Mouse (Mus musculus) hindbrain, embryonic 10.5 days (tissue): ENCODE measurements around the gene Narfl. TPM values are rescaled to one million over a fixed set of nuclear protein-coding genes. Genes with fewer than 3 reads are reported as not detected.

Experiments used
- DNase-seq: peaks from one replicate; pipeline ENCODE4 v3.0.0-alpha.2; 2017; ENCODE audit warnings: low spot score
- H3K27ac ChIP-seq: fragments of 300-500 bp; sonication (generic); 2 replicates; pipeline ENCODE4 v1.5.1; 2016; ENCODE audit warnings: mild to moderate bottlenecking, moderate library complexity
- H3K27me3 ChIP-seq: fragments of 300-500 bp; sonication (generic); 2 replicates; pipeline ENCODE4 v1.6.1; 2016; ENCODE audit warnings: mild to moderate bottlenecking; ENCODE audit not compliant: poor library complexity, insufficient read depth, severe bottlenecking
- H3K36me3 ChIP-seq: fragments of 300-500 bp; sonication (generic); 2 replicates; pipeline ENCODE4 v1.6.1; 2016; ENCODE audit warnings: mild to moderate bottlenecking, moderate library complexity
- H3K4me1 ChIP-seq: fragments of 300-500 bp; sonication (generic); replicated peaks from 2 replicates; pipeline ENCODE4 v1.6.1; 2016; ENCODE audit warnings: mild to moderate bottlenecking
- H3K4me3 ChIP-seq: fragments of 300-500 bp; sonication (generic); 2 replicates; pipeline ENCODE4 v1.5.1; 2016; ENCODE audit warnings: mild to moderate bottlenecking, moderate library complexity
- H3K9me3 ChIP-seq: fragments of 300-500 bp; sonication (generic); 2 replicates; pipeline ENCODE4 v1.6.1; 2016; ENCODE audit warnings: mild to moderate bottlenecking, moderate library complexity
- WGBS: fragments of 180-500 bp; shearing (Covaris S2); methylation state at CpG from one replicate; pipeline ENCODE4 v1.1.7; 2016; 5-methylcytosine and 5-hydroxymethylcytosine counted together
- polyA plus RNA-seq: library from polyadenylated mRNA; unstranded; fragments of >200 nt; fragmentation: Nextera tagmentation; extraction: Ambion mirVana; gene quantifications from 2 replicates; pipeline ENCODE4 v1.2.1, GENCODE M21; 2016

Narfl gene
- polyA plus RNA-seq, 1 experiment from 2014 or later: 25.3 TPM

DNA sequence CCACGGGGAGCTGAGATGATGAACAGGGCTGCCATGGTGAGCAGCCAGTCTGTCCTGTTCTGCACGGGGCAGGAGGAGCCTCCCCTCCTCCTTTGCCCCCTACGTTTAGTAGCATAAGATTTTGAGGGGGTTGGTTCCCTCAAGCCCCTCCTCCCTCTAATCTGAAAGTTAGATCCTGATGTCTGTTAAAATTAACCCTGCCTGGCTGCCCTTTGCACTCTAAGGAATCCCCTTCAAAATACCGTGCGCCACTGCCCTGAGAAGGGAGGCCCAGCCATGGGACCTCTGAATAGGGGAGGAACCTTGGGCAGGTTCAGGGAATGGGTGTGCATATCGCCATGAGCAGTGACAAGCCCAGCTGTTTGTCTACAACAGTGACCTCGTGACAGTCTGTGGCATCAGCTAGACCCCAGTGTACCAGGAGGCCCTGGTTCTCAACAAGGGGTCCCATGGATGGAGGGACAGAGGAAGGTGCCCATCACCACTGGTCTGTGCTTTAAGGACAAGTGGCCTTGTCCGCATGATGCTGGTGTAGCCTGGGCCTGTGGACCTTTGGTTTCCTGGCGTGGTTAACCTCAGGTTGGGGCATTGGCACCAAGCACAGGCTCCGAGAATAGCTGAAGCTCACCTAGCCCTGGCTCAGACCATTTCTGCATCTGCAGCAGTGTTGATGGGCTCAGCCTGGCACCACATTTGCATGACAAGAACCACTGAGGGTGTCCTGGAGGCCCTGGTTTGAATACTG is 1.9 kb downstream of the Narfl start:
- Histone ChIP-seq H3K27me3 (no peaks in the 10 kb centered on the region), H3K4me1 (peaks cover 25% of the 10 kb centered on the region), H3K27ac (no peak overlapping the region), H3K9me3 (no peaks in the 10 kb centered on the region), H3K4me3 (peak overlapping the region; percentile 68; the same call in 1 of the 2 replicates), H3K36me3 (peaks cover 20% of the 10 kb centered on the region)
- no peak for DNase-seq
- WGBS: 84% methylated on average over 10 of the region's 10 CpGs

DNA sequence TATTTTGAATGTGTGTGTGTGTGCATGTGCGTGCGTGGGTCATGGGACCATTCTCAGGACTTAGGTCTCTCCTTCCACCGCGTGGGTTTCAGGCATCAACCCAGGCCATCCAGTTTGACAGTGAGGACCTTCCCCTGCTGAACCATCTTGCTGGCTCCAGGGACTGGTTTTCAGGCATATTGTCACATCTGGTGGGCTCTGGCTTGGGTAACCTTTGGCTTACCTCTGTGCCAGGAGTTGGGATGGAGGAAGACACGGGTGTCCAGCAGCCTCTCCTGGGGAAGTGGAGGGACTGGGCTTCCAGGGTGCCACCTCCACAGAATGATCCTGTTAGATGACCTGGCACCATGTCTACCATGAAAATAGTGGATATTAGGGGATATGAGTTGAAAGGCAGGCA is 4.4 kb downstream of the Narfl start:
- no peak overlapping the region for H3K4me3 ChIP-seq
- H3K9me3 ChIP-seq: no peaks in the 10 kb centered on the region
- 91% methylated on average over 5 of the region's 5 CpGs for WGBS
- peaks cover 45% of the 10 kb centered on the region for H3K36me3 ChIP-seq
- peaks cover 32% of the 10 kb centered on the region for H3K4me1 ChIP-seq
- no peaks in the 10 kb centered on the region for H3K27me3 ChIP-seq
- no peak overlapping the region for H3K27ac ChIP-seq
- no peak for DNase-seq

DNA sequence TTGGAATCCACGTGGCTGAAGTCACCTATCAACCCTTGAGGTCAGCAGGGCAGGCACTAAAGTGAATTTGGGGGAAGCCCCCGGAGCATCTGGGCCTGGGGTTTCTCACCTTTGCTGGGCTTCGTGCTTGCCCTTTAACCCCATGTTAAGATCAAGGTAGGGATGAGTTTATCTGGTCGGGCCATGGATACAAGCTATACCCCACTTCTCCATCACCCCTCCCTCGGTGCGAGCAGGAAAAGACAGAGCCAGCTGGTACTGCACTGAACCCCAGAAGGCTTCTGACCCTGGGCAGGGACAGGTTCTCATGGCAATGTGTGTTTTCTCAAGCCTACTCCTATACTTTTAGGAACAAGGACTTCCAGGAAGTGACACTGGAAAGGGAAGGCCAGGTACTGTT is 7.8 kb downstream of the Narfl start:
- 88% methylated on average over 6 of the region's 6 CpGs for WGBS
- Histone ChIP-seq H3K9me3 (no peaks in the 10 kb centered on the region), H3K4me1 (peaks cover 37% of the 10 kb centered on the region), H3K4me3 (no peak overlapping the region), H3K36me3 (peaks cover 60% of the 10 kb centered on the region), H3K27me3 (no peaks in the 10 kb centered on the region), H3K27ac (no peak overlapping the region)
- no peak for DNase-seq

DNA sequence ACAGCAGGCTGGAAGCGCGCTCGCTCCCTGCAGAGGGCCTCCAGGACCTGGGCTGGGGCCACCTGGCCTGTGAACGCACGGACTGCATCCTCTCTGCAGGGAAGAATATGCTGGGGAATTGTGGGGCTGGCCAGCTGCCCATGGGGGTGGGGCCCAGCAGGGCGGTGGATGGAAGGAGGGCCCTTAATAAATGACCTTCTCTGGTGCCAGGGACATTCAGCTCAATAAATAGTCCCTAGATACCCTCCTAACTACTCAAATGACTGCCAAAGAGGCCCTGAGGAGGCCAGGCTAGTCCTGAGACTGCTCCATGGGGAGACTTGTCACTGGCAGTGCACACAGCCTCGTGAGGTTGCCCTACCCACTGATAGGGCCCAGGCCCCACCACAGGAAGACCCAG is 9.5 kb downstream of the Narfl start:
- peaks cover 66% of the 10 kb centered on the region for H3K36me3 ChIP-seq
- H3K27me3 ChIP-seq: no peaks in the 10 kb centered on the region
- DNase-seq: no peak
- H3K9me3 ChIP-seq: no peaks in the 10 kb centered on the region
- peaks cover 39% of the 10 kb centered on the region for H3K4me1 ChIP-seq
- peak overlapping the region; percentile 5; the same call in 1 of the 2 replicates for H3K4me3 ChIP-seq
- H3K27ac ChIP-seq: no peak overlapping the region
- 87% methylated on average over 7 of the region's 7 CpGs for WGBS

DNA sequence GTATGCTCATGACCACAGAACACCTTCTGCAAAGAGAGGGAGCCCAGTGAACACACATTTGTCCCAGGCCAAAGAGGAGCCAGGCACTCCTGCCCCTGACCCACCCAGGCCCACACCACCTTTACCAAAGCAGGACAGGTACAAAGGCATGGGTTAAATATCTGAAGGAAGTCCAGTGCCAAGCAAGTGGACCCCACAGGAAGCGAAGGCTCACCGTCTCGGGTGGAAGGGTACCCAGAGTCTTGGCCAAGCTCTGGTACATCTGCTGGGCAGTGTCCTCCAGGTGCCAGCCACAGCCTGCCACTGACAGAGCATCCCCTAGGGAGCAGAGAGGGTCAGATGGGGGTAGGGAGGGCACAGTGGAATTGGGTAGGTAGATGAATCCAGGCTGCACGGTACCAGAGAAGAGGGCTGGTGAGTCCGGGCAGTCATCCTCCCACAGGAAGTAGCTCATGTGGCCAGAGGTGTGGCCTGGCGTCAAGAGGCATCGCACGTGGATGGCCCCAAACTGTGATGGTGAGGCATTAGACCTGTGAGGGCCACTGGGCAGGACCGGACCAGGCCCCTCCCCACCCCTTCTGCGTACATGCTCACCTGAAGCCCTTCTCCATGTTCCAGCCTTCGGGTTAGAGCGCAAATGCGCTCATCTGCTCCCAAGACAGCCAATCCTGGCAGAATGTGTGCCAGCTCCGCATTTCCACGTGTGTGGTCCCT is 10.4 kb downstream of the Narfl start:
- Histone ChIP-seq H3K27ac (peak overlapping the region; percentile 97), H3K36me3 (peaks cover 75% of the 10 kb centered on the region), H3K9me3 (no peaks in the 10 kb centered on the region), H3K27me3 (no peaks in the 10 kb centered on the region), H3K4me1 (peaks cover 39% of the 10 kb centered on the region), H3K4me3 (peak overlapping the region; percentile 75)
- 87% methylated on average over 15 of the region's 15 CpGs for WGBS
- DNase-seq: no peak

DNA sequence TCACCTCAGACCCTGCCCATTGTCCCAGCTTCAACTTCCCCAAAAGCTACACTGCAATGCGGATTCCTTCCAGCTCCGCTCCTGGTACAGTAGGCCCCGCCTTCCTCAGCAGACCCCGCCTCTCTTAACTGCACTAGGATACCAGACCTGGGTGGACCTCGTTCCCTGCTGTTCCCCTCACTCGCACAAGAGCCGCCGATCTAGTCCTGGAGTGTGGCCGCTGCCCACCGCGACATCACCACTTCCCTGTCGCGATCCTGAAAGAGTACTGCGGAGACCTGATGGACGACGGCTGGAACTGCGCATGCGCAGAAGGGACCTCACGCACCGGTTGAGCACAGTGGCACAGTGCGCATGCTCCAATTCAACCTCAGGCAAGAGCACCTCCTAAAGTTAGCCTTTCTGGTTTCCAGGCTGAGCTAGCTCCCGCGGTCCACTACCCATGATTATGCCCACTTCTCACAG is 11.7 kb downstream of the Narfl start, which contains the start of gene Haghl:
TSS of gene Haghl (minus strand) at position 393 of the 465 bp plus-strand sequence.
- H3K27ac ChIP-seq: peak within 1 kb of the TSS; percentile 97
- peak within 1 kb of the TSS; percentile 75 for H3K4me3 ChIP-seq
- peak; percentile 98 for DNase-seq
- peaks cover 40% of the 10 kb centered on the region for H3K4me1 ChIP-seq
- H3K27me3 ChIP-seq: no peaks in the 10 kb centered on the region
- no peaks in the 10 kb centered on the region for H3K9me3 ChIP-seq
- WGBS: under 1% methylated on average over 23 of the region's 23 CpGs
- peaks cover 77% of the 10 kb centered on the region for H3K36me3 ChIP-seq

DNA sequence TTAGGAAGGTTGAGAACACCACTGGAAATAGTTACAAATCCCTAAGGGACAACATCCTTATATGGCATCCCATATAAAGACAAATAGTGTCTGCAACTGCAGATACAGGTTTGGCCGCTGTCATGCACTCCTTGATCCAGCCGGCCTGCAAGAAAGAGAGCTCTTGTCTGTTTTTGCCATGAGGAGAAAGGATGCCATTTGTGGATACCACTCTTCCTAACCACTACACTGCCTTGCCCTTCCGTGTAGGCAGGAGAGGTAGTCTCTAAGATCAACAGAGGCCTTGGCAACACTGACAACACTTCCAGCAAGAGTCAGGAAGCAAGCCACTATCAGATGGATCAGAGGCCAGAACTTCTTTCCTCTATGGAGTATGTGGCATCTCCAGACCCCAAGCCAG is 12.7 kb downstream of the Narfl start, which contains the start of gene Ccdc78:
TSS of gene Ccdc78 (plus strand) at position 301 of the 400 bp plus-strand sequence.
- Histone ChIP-seq H3K4me1 (peaks cover 49% of the 10 kb centered on the region), H3K4me3 (peak within 1 kb of the TSS; percentile 75), H3K27ac (peak within 1 kb of the TSS; percentile 97), H3K27me3 (no peaks in the 10 kb centered on the region), H3K9me3 (no peaks in the 10 kb centered on the region), H3K36me3 (peaks cover 72% of the 10 kb centered on the region)
- 87% methylated on average over 3 of the region's 3 CpGs for WGBS
- no peak for DNase-seq

DNA sequence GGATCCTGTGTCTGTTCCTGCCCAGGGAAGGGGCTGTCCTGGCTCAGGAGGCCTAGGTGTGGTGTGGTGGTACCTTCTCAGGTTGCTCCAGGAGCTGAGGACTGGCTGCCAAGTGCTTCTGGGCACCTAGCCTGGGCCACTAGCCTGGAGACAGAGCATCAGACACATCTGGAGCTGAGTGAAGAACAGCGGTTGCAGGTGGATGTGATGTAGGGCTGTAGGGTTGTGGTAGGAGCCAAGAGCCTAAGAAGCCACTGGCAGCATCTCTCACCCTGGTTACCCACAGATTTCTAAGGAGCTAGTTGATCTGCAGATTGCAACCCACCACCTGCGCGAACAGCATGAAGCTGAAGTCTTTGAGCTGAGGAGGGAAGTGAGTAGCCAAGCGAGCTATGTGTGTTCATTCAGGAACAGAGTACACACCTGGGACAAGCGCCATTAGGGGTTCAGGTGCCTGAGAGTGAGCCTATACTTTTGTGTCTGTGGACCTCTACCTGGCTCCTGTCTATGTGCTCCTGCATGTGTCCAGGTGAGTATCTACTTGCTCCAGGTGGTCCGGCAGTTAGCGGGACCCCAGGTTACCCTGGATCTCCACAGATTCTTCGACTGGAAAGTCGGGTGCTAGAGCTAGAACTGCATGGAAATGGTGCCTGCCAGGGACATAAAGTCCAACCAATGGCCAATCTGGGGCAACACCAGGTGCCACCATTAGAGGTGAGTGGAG is 13.4 kb downstream of the Narfl start:
- 0 out of 2 replicates have a peak overlapping the region, but pooled peaks have one; percentile 1 for H3K4me3 ChIP-seq
- 91% methylated on average over 9 of the region's 9 CpGs for WGBS
- H3K36me3 ChIP-seq: peaks cover 65% of the 10 kb centered on the region
- peaks cover 53% of the 10 kb centered on the region for H3K4me1 ChIP-seq
- no peak for DNase-seq
- no peaks in the 10 kb centered on the region for H3K9me3 ChIP-seq
- H3K27ac ChIP-seq: no peak overlapping the region
- H3K27me3 ChIP-seq: no peaks in the 10 kb centered on the region

DNA sequence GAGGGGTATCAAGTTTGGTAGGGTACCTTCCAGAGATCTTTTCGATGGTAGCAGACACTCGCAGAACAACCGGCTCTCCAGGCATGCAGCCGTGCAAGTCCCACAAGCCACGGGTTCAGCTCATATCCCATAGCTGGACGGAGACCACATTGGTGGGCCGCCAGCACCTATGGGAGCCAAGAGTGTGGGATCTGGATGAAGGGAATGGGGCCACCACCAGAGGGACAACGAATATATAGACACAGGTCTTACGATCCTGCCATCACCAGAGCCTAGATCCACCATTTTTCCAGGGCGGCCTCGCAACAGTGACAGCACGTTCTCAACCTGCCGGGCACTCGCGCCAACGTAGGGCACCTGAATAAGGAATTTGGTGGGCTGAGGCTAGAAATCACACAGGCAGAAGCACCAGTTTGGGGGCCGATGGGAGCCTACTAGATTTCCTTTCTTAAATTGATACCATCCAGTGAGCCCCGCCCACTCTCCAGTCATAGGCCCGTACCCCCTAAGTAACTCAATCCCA is 17.8 kb downstream of the Narfl start:
- peak overlapping the region; percentile 86 for H3K4me3 ChIP-seq
- 31% methylated on average over 19 of the region's 19 CpGs for WGBS
- DNase-seq: peak; percentile 45
- H3K27me3 ChIP-seq: no peaks in the 10 kb centered on the region
- peak overlapping the region; percentile 95 for H3K27ac ChIP-seq
- H3K9me3 ChIP-seq: no peaks in the 10 kb centered on the region
- H3K36me3 ChIP-seq: peaks cover 66% of the 10 kb centered on the region
- peaks cover 62% of the 10 kb centered on the region for H3K4me1 ChIP-seq

DNA sequence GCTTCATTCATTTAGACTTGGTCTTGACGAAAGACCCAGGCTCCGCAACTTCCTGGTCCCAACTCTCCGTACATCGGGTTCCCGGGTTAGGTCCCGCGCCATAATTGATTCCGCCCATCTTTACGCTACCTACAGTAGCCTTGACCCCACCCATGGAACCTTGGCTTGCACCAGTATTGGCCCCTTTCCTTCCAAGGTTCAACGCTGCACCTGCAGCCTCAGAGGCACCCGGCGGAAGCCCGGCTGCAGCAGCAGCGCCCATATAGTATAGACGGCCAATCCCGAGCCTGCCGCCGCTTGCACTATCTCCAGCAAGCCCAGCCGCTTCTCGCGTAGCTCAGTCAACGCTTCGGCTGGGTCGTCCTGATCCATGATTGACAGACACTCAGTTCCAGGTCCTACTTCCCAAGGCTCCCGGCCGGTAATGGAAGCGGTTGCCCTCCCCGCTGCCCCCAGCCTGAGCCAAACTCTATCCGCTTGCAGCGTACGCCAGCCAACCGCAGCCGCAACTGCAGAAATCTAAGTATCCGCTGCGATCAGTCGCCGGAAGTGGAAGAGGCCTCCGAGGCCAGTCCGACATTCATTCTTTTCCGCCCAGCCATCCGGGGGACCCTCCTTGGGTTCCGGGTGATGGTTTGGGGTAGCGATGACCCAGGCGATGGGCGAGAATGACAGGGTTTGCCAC is 18.4 kb downstream of the Narfl start:
- under 1% methylated on average over 45 of the region's 45 CpGs for WGBS

DNA sequence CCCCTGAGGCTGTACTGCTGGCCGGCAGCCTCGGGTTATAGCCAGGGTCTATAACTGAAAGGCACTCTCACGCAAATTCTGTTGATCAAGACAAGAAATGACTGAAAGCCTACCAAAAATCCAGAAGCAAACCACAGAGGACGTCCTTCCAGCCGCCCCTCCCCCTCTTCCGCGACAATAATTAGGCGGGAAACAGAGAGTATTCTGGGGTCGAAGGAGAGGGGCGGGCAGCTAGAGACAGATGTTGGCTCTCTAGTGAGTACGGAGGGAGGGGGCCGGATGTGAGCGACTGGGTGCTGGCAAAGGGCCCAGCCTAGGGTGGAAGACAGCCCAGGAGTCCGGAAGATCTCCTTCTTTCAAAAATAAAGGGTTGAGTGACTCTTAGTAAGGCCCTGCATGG is 19.0 kb downstream of the Narfl start, which contains the start of gene Fam173a:
TSS of gene Fam173a (minus strand) at position 287 of the 400 bp plus-strand sequence.
- Histone ChIP-seq H3K9me3 (no peaks in the 10 kb centered on the region), H3K27me3 (no peaks in the 10 kb centered on the region), H3K27ac (peak within 1 kb of the TSS; percentile 95), H3K4me1 (peaks cover 73% of the 10 kb centered on the region), H3K4me3 (peak within 1 kb of the TSS; percentile 86), H3K36me3 (peaks cover 55% of the 10 kb centered on the region)
- peak; percentile 71 for DNase-seq
- 2% methylated on average over 14 of the region's 14 CpGs for WGBS

More for the DNA sequence above, 18.4 kb downstream of the Narfl start:
- peaks cover 61% of the 10 kb centered on the region for H3K36me3 ChIP-seq
- H3K4me3 ChIP-seq: peak overlapping the region; percentile 86
- peak overlapping the region; percentile 95 for H3K27ac ChIP-seq
- no peaks in the 10 kb centered on the region for H3K27me3 ChIP-seq
- peak; percentile 86 for DNase-seq
- no peaks in the 10 kb centered on the region for H3K9me3 ChIP-seq
- peaks cover 67% of the 10 kb centered on the region for H3K4me1 ChIP-seq

DNA sequence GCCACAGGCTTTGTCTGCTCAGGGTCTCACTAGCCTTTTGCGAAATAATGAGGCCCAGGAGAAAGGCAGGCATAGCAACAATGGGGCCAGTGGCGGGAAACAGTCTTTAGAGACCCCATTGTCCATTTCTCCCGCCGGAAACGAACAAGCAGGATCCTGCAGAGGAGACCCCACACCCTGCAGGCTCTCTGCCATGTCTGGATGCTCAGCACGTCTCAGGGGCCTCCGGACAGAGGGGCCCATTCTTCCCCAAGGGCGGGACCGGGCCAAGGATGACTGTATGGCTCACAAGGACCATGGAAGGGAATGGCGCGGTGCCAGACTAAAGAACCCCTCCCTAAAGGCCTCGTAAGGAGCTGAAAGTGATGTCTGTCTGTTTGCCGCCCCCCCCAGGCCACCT is 20.6 kb downstream of the Narfl start:
- peak overlapping the region; percentile 86 for H3K4me3 ChIP-seq
- peak; percentile 68 for DNase-seq
- peaks cover 72% of the 10 kb centered on the region for H3K4me1 ChIP-seq
- 25% methylated on average over 13 of the region's 13 CpGs for WGBS
- H3K9me3 ChIP-seq: no peaks in the 10 kb centered on the region
- H3K36me3 ChIP-seq: peaks cover 39% of the 10 kb centered on the region
- H3K27me3 ChIP-seq: no peaks in the 10 kb centered on the region
- H3K27ac ChIP-seq: peak overlapping the region; percentile 95
